Mouse (Mus musculus): Measurements from ENCODE around the gene Pam16.

DNA sequence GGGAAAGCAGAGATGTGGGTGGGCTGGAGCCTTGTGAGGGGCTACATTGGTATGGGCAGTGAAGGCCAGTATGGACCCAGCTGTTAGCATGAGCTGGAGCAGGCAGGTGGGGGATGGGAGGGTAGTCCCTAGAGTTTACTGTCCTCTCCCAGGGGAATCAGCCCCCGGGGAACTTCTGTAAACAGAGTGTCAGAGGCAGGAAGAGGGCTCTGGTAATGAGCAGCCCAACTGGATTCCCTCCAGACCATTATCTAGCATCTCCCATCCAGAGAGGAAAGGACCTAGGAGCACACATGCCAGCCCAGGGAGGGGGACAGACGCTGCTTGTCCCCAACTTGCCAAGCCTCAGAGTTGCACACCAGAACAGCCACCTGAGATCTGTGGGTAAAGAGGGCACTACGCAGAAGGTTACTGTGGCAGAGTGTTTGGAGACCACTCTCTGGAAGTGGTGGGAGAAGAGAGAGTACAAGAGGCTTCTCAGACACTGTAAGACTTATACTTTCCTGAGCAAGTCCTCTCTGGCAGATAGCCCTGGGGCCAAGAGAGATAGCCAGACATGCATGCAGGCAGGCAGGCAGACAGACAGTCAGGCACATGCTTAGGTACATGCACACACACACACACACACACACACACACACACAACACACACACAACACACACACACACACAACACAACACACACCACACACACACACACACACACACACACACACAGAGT lies 16.5 kb upstream of the Pam16 start:
- TF ChIP-seq CTCF (IDR thresholded peaks at IDR 0.05; ENCODE audit: borderline replicate concordance, control insufficient read depth, extremely low read depth, insufficient read depth, low read length, poor library complexity) (no peak), POLR2A (IDR thresholded peaks at IDR 0.05; ENCODE audit: control insufficient read depth, extremely low read depth, insufficient read depth, low read length, poor library complexity) (no peak)

Measured in thymus, adult 2 months (tissue).